Mouse (Mus musculus): ENCODE results near the gene Kifc5b. TPM values are rescaled to one million over a fixed set of nuclear protein-coding genes. Genes with fewer than 3 reads are reported as not detected.

The Kifc5b gene
- total RNA-seq, 1 experiment from 2014 or later = 16.0 TPM

- ATAC-seq (replicated peaks in 1 of 2; ENCODE audit: insufficient read depth in 1 of 2, low FRiP score in 2 of 2, low TSS enrichment in 1 of 2, low read depth in 1 of 2, poor library complexity in 2 of 2, severe bottlenecking in 2 of 2) = peak; percentile 92 to 93
These were observed 22.5 kb downstream of the Kifc5b start, which contains the start of gene Cuta for GRCm38 (mm10) chr17:26939178-26939972. Cuta (minus strand) TSS chr17:26939569.

GRCm38 (mm10) chr17:26939973-26940300 lies 23.0 kb downstream of the Kifc5b start:
- no peak for ATAC-seq (replicated peaks in 1 of 2; ENCODE audit: insufficient read depth in 1 of 2, low FRiP score in 2 of 2, low TSS enrichment in 1 of 2, low read depth in 1 of 2, poor library complexity in 2 of 2, severe bottlenecking in 2 of 2)

- ATAC-seq (replicated peaks in 1 of 2; ENCODE audit: insufficient read depth in 1 of 2, low FRiP score in 2 of 2, low TSS enrichment in 1 of 2, low read depth in 1 of 2, poor library complexity in 2 of 2, severe bottlenecking in 2 of 2) = no peak
These were observed 24.3 kb downstream of the Kifc5b start, which contains the start of gene Syngap1 for GRCm38 (mm10) chr17:26941031-26941789. Syngap1 (plus strand) TSS chr17:26941253.

- no peak for ATAC-seq (replicated peaks in 1 of 2; ENCODE audit: insufficient read depth in 1 of 2, low FRiP score in 2 of 2, low TSS enrichment in 1 of 2, low read depth in 1 of 2, poor library complexity in 2 of 2, severe bottlenecking in 2 of 2)
These were observed 25.1 kb downstream of the Kifc5b start for GRCm38 (mm10) chr17:26941841-26942570.

- no peak for ATAC-seq (replicated peaks in 1 of 2; ENCODE audit: insufficient read depth in 1 of 2, low FRiP score in 2 of 2, low TSS enrichment in 1 of 2, low read depth in 1 of 2, poor library complexity in 2 of 2, severe bottlenecking in 2 of 2)
These were observed 29.1 kb downstream of the Kifc5b start for GRCm38 (mm10) chr17:26945824-26946495.

- ATAC-seq (replicated peaks in 1 of 2; ENCODE audit: insufficient read depth in 1 of 2, low FRiP score in 2 of 2, low TSS enrichment in 1 of 2, low read depth in 1 of 2, poor library complexity in 2 of 2, severe bottlenecking in 2 of 2) = peak; percentile 25 to 30; a peak in 1 of 4 replicates
These were observed 29.7 kb downstream of the Kifc5b start for GRCm38 (mm10) chr17:26946567-26946966.

GRCm38 (mm10) chr17:26947231-26948100 lies 30.6 kb downstream of the Kifc5b start:
- no peak for ATAC-seq (replicated peaks in 1 of 2; ENCODE audit: insufficient read depth in 1 of 2, low FRiP score in 2 of 2, low TSS enrichment in 1 of 2, low read depth in 1 of 2, poor library complexity in 2 of 2, severe bottlenecking in 2 of 2)

- no peak for ATAC-seq (replicated peaks in 1 of 2; ENCODE audit: insufficient read depth in 1 of 2, low FRiP score in 2 of 2, low TSS enrichment in 1 of 2, low read depth in 1 of 2, poor library complexity in 2 of 2, severe bottlenecking in 2 of 2)
These were observed 31.6 kb downstream of the Kifc5b start for GRCm38 (mm10) chr17:26948316-26949050.

GRCm38 (mm10) chr17:26949051-26949577 lies 32.2 kb downstream of the Kifc5b start:
- peak; percentile 40 to 41; a peak in 3 of 4 replicates for ATAC-seq (replicated peaks in 1 of 2; ENCODE audit: insufficient read depth in 1 of 2, low FRiP score in 2 of 2, low TSS enrichment in 1 of 2, low read depth in 1 of 2, poor library complexity in 2 of 2, severe bottlenecking in 2 of 2)

GRCm38 (mm10) chr17:26949866-26950265 lies 33.0 kb downstream of the Kifc5b start:
- ATAC-seq (replicated peaks in 1 of 2; ENCODE audit: insufficient read depth in 1 of 2, low FRiP score in 2 of 2, low TSS enrichment in 1 of 2, low read depth in 1 of 2, poor library complexity in 2 of 2, severe bottlenecking in 2 of 2) = no peak

GRCm38 (mm10) chr17:26950560-26951288 lies 33.8 kb downstream of the Kifc5b start:
- ATAC-seq (replicated peaks in 1 of 2; ENCODE audit: insufficient read depth in 1 of 2, low FRiP score in 2 of 2, low TSS enrichment in 1 of 2, low read depth in 1 of 2, poor library complexity in 2 of 2, severe bottlenecking in 2 of 2) = no peak

GRCm38 (mm10) chr17:26951406-26951805 lies 34.5 kb downstream of the Kifc5b start:
- peak; percentile 54 to 58 for ATAC-seq (replicated peaks in 1 of 2; ENCODE audit: insufficient read depth in 1 of 2, low FRiP score in 2 of 2, low TSS enrichment in 1 of 2, low read depth in 1 of 2, poor library complexity in 2 of 2, severe bottlenecking in 2 of 2)

GRCm38 (mm10) chr17:26951952-26952877 lies 35.3 kb downstream of the Kifc5b start:
- ATAC-seq (replicated peaks in 1 of 2; ENCODE audit: insufficient read depth in 1 of 2, low FRiP score in 2 of 2, low TSS enrichment in 1 of 2, low read depth in 1 of 2, poor library complexity in 2 of 2, severe bottlenecking in 2 of 2) = peak in 1 of 2 experiments; percentile 8; a peak in 1 of 4 replicates

GRCm38 (mm10) chr17:26953201-26953600 lies 36.3 kb downstream of the Kifc5b start:
- ATAC-seq (replicated peaks in 1 of 2; ENCODE audit: insufficient read depth in 1 of 2, low FRiP score in 2 of 2, low TSS enrichment in 1 of 2, low read depth in 1 of 2, poor library complexity in 2 of 2, severe bottlenecking in 2 of 2) = no peak
